ENCODE assay signal across 10 mouse cellular contexts in the genomic region with DNA sequence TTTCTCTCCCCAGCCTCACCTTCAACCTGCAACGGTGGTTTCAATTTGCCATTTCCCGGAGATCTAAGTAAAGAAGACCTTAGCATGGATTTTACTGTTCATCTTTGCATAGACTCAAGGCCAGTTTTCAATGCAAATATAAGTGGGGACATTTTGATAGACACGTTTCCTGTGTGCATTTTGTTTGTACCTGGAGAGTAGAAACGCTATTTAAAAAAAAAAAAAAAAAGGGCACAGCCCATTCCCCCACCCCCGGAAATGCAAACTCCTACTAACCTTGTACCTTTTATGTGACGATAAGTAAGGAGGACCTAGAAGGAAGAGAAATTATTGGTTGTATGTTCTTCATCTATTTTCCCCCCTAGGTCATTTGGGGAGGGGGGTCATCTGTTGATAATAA. TPM values are rescaled to one million over a fixed set of nuclear protein-coding genes. Genes with fewer than 3 reads are reported as not detected.
A peak's percentile ranks its signal among the peaks of the same experiment; 100 is the strongest.
DNase-seq lines count a peak whose midpoint lies in the region; ATAC-seq and TF ChIP-seq lines count a peak whose summit lies in the region.
"Had no signal": no experiment of that assay in that cellular context is flagged by ENCODE, and none has a peak within 500 bp of the region (broad histone marks: within the 10 kb centered on the region; RNA-seq: fewer than 3 reads in every experiment).

No protein-coding gene starts in this region.

- H3K4me2 ChIP-seq in liver, embryonic 13.5 days = peak overlapping the region; percentile 41

- no peaks in the 10 kb centered on the region for H3K4me1 ChIP-seq in cerebellum, adult 2 months (ENCODE audit: control insufficient read depth, insufficient read depth, low read length)
- no peaks in the 10 kb centered on the region for H3K4me1 ChIP-seq in spleen, adult 2 months (ENCODE audit: control insufficient read depth, insufficient read depth, insufficient read length)
- H3K4me1 ChIP-seq in liver, embryonic 13.5 days (replicated peaks) = peaks cover 10% of the 10 kb centered on the region

- H3K27me3 ChIP-seq in cerebellum, adult 2 months (ENCODE audit: control insufficient read depth, insufficient read depth, low read length) = no peaks in the 10 kb centered on the region
- no peaks in the 10 kb centered on the region for H3K27me3 ChIP-seq in spleen, adult 2 months (ENCODE audit: control insufficient read depth, insufficient read depth, low read length)
- H3K27me3 ChIP-seq in liver, embryonic 13.5 days = peaks cover 5% of the 10 kb centered on the region; the same call in 1 of the 2 replicates

- TF ChIP-seq POLR2A in cerebellum, adult 2 months (IDR thresholded peaks at IDR 0.05; ENCODE audit: borderline replicate concordance, insufficient read depth, low read length) = no peak
- TF ChIP-seq POLR2A in spleen, adult 2 months (IDR thresholded peaks at IDR 0.05; ENCODE audit: low read depth, low read length) = no peak

- H3K9me3 ChIP-seq in liver, embryonic 13.5 days (replicated peaks) = no peaks in the 10 kb centered on the region

- no peak for ATAC-seq in liver, embryonic 13.5 days (ENCODE audit: low read depth)

- H3K27ac ChIP-seq in cerebellum, adult 2 months (ENCODE audit: insufficient read depth, low read length) = no peak overlapping the region
- no peak overlapping the region for H3K27ac ChIP-seq in spleen, adult 2 months (ENCODE audit: insufficient read depth, low read length)
- no peak overlapping the region for H3K27ac ChIP-seq in liver, embryonic 13.5 days

- H3K36me3 ChIP-seq in spleen, adult 2 months (ENCODE audit: control insufficient read depth, insufficient read depth, low read length) = no peaks in the 10 kb centered on the region
- no peaks in the 10 kb centered on the region for H3K36me3 ChIP-seq in liver, embryonic 13.5 days

- 0 out of 2 replicates have a peak overlapping the region, but pooled peaks have one; percentile 22 for H3K9ac ChIP-seq in liver, embryonic 13.5 days

- TF ChIP-seq CTCF in cerebellum, adult 2 months (IDR thresholded peaks at IDR 0.05; ENCODE audit: borderline replicate concordance, insufficient read depth, low read depth, low read length) = no peak
- no peak for TF ChIP-seq CTCF in spleen, adult 2 months (IDR thresholded peaks at IDR 0.05; ENCODE audit: extremely low read depth, insufficient read depth, insufficient read length, insufficient replicate concordance)

- DNase-seq in cerebellum, adult 2 months = no peak
- no peak for DNase-seq in cerebellum, adult 8-10 months
- no peak for DNase-seq in spleen, adult 2 months (ENCODE audit: low read depth in 1 of 2, low spot score in 2 of 2)
- no peak for DNase-seq in spleen, postnatal 14 days (ENCODE audit: low spot score in 2 of 2)
- DNase-seq in liver, embryonic 13.5 days = no peak
- DNase-seq in layer of hippocampus, adult 11-12 months (ENCODE audit: low spot score) = no peak
- no peak for DNase-seq in adrenal gland, postnatal 4 days (ENCODE audit: low spot score in 2 of 2)
- no peak for DNase-seq in natural killer cell, adult 2 months (ENCODE audit: low spot score in 2 of 2)
- DNase-seq: left cerebral cortex, postnatal 4 days; right cerebral cortex, adult 18-20 months had no signal

- WGBS in cerebellum, adult 2 months = 47% methylated on average over 6 of the region's 6 CpGs
- WGBS in spleen, adult 2 months = 38% methylated on average over 6 of the region's 6 CpGs
- 28% methylated on average over 6 of the region's 6 CpGs for WGBS in liver, embryonic 13.5 days (ENCODE audit: insufficient replicate concordance)

- H3K4me3 ChIP-seq in cerebellum, adult 2 months (replicated peaks; ENCODE audit: insufficient read depth, low read depth, low read length) = peak overlapping the region; percentile 40
- peak overlapping the region; percentile 41; the same call in 1 of the 2 replicates for H3K4me3 ChIP-seq in spleen, adult 2 months (ENCODE audit: extremely low read depth, insufficient read depth, insufficient read length)
- H3K4me3 ChIP-seq in liver, embryonic 13.5 days (replicated peaks) = peak overlapping the region; percentile 16

RNA-seq across cellular contexts. Expression of gene Dusp6, which starts 24.2 kb away (rescaled TPM):
- 20.2 and 20.5 TPM in 2 replicates for polyA plus RNA-seq in cerebellum, adult 2 months (2012; rRNA removed)
- 30.8 and 49.1 TPM in 2 replicates for polyA plus RNA-seq in spleen, adult 2 months (2012; rRNA removed)
- polyA plus RNA-seq in liver, embryonic 13.5 days (2015; fragmentation: Nextera tagmentation; extraction: Ambion mirVana) = 12.3 and 13.7 TPM in 2 replicates
- total RNA-seq in adrenal gland, postnatal 4 days (2021) = 100 to 1,000 TPM; 117 to 123 TPM
